Mouse (Mus musculus) hindbrain, embryonic 12.5 days (tissue): ENCODE results near the gene Mcemp1. TPM values are rescaled to one million over a fixed set of nuclear protein-coding genes. Genes with fewer than 3 reads are reported as not detected.
A peak's percentile ranks its signal among the peaks of the same experiment; 100 is the strongest.

Experiments
- ATAC-seq: fragments of 200-750 bp; cut with Nextera tagmentation; 2 replicates; pipeline ENCODE4 v1.8.0; 2017; ENCODE audit warnings: moderate TSS enrichment; ENCODE audit not compliant: low FRiP score
- H3K27ac ChIP-seq: fragments of 300-500 bp; sonication (generic); 2 replicates; pipeline ENCODE4 v1.5.1; 2016; ENCODE audit warnings: mild to moderate bottlenecking
- H3K27me3 ChIP-seq: fragments of 300-500 bp; sonication (generic); 2 replicates; pipeline ENCODE4 v1.6.1; 2016; ENCODE audit warnings: mild to moderate bottlenecking
- H3K36me3 ChIP-seq: fragments of 300-500 bp; sonication (generic); 2 replicates; pipeline ENCODE4 v1.6.1; 2016; ENCODE audit warnings: mild to moderate bottlenecking
- H3K4me1 ChIP-seq: fragments of 300-500 bp; sonication (generic); 2 replicates; pipeline ENCODE4 v1.6.1; 2016
- H3K4me2 ChIP-seq: fragments of 300-500 bp; sonication (generic); replicated peaks from 2 replicates; pipeline ENCODE4 v1.6.1; 2016; ENCODE audit warnings: mild to moderate bottlenecking
- H3K4me3 ChIP-seq: fragments of 300-500 bp; sonication (generic); 2 replicates; pipeline ENCODE4 v1.5.1; 2016; ENCODE audit warnings: mild to moderate bottlenecking
- H3K9ac ChIP-seq: fragments of 300-500 bp; sonication (generic); 2 replicates; pipeline ENCODE4 v1.6.1; 2016; ENCODE audit warnings: mild to moderate bottlenecking, moderate library complexity
- H3K9me3 ChIP-seq: fragments of 300-500 bp; sonication (generic); replicated peaks from 2 replicates; pipeline ENCODE4 v1.6.1; 2016; ENCODE audit warnings: mild to moderate bottlenecking
- WGBS: fragments of 180-500 bp; shearing (Covaris S2); methylation state at CpG from one replicate; pipeline ENCODE4 v1.1.7; 2016; 5-methylcytosine and 5-hydroxymethylcytosine counted together
- polyA plus RNA-seq: library from polyadenylated mRNA; unstranded; fragments of >200 nt; fragmentation: Nextera tagmentation; extraction: Ambion mirVana; gene quantifications from 2 replicates; pipeline ENCODE4 v1.2.1, GENCODE M21; 2016

Gene Mcemp1
- polyA plus RNA-seq, 1 experiment from 2014 or later = 0.18 TPM

- H3K27ac ChIP-seq = peak within 1 kb of the TSS; percentile 85
- peaks cover 28% of the 10 kb centered on the region for H3K36me3 ChIP-seq
- WGBS = 1% methylated on average over 61 of the region's 61 CpGs
- H3K4me2 ChIP-seq = peak within 1 kb of the TSS; percentile 85
- no peaks in the 10 kb centered on the region for H3K9me3 ChIP-seq
- H3K4me3 ChIP-seq = peak within 1 kb of the TSS; percentile 89
- peak within 1 kb of the TSS; percentile 96 for H3K9ac ChIP-seq
- H3K27me3 ChIP-seq = no peaks in the 10 kb centered on the region
- H3K4me1 ChIP-seq = peaks cover 13% of the 10 kb centered on the region
- peak; percentile 87 for ATAC-seq
Observed at GRCm38 (mm10) chr8:3676131-3676992, 10.8 kb downstream of the Mcemp1 start, which contains the start of gene Trappc5. Gene Trappc5, plus strand, starts transcription at chr8:3676299.

GRCm38 (mm10) chr8:3676993-3677579, 11.5 kb downstream of the Mcemp1 start:
- 6% methylated on average over 15 of the region's 15 CpGs for WGBS

GRCm38 (mm10) chr8:3678831-3679230, 13.3 kb downstream of the Mcemp1 start:
- Histone ChIP-seq H3K4me1 (peaks cover 13% of the 10 kb centered on the region), H3K4me2 (no peak overlapping the region), H3K27ac (no peak overlapping the region), H3K27me3 (no peaks in the 10 kb centered on the region), H3K9me3 (no peaks in the 10 kb centered on the region), H3K36me3 (peaks cover 43% of the 10 kb centered on the region), H3K9ac (no peak overlapping the region), H3K4me3 (no peak overlapping the region)
- ATAC-seq = no peak
- 97% methylated on average over 23 of the region's 23 CpGs for WGBS

More at GRCm38 (mm10) chr8:3676993-3677579, 11.5 kb downstream of the Mcemp1 start:
- peak overlapping the region; percentile 85 for H3K4me2 ChIP-seq
- no peaks in the 10 kb centered on the region for H3K9me3 ChIP-seq
- H3K9ac ChIP-seq = peak overlapping the region; percentile 96
- peaks cover 13% of the 10 kb centered on the region for H3K4me1 ChIP-seq
- peak; percentile 14; the same call in 1 of the 2 replicates for ATAC-seq
- H3K4me3 ChIP-seq = peak overlapping the region; percentile 89
- peaks cover 34% of the 10 kb centered on the region for H3K36me3 ChIP-seq
- 0 out of 2 replicates have a peak overlapping the region, but pooled peaks have one; percentile 85 for H3K27ac ChIP-seq
- H3K27me3 ChIP-seq = no peaks in the 10 kb centered on the region

GRCm38 (mm10) chr8:3679236-3679635, 13.7 kb downstream of the Mcemp1 start:
- ATAC-seq = no peak

GRCm38 (mm10) chr8:3679656-3680055, 14.1 kb downstream of the Mcemp1 start:
- no peak overlapping the region for H3K4me3 ChIP-seq
- H3K36me3 ChIP-seq = peaks cover 43% of the 10 kb centered on the region
- WGBS = 95% methylated on average over 5 of the region's 5 CpGs
- no peak overlapping the region for H3K4me2 ChIP-seq
- no peak overlapping the region for H3K27ac ChIP-seq
- peaks cover 13% of the 10 kb centered on the region for H3K4me1 ChIP-seq
- no peaks in the 10 kb centered on the region for H3K27me3 ChIP-seq
- ATAC-seq = no peak
- no peaks in the 10 kb centered on the region for H3K9me3 ChIP-seq
- H3K9ac ChIP-seq = no peak overlapping the region

More at GRCm38 (mm10) chr8:3679236-3679635, 13.7 kb downstream of the Mcemp1 start:
- Histone ChIP-seq H3K9ac (no peak overlapping the region), H3K36me3 (peaks cover 43% of the 10 kb centered on the region), H3K4me3 (no peak overlapping the region), H3K27me3 (no peaks in the 10 kb centered on the region), H3K4me2 (no peak overlapping the region), H3K27ac (no peak overlapping the region), H3K4me1 (peaks cover 13% of the 10 kb centered on the region), H3K9me3 (no peaks in the 10 kb centered on the region)
- WGBS = 98% methylated on average over 23 of the region's 23 CpGs

- no peak for ATAC-seq
- 90% methylated on average over 5 of the region's 5 CpGs for whole genome bisulfite sequencing
- no peaks in the 10 kb centered on the region for H3K9me3 ChIP-seq
- H3K27me3 ChIP-seq = no peaks in the 10 kb centered on the region
- H3K4me1 ChIP-seq = peaks cover 6% of the 10 kb centered on the region
- H3K4me3 ChIP-seq = no peak overlapping the region
- H3K36me3 ChIP-seq = peaks cover 43% of the 10 kb centered on the region
- no peak overlapping the region for H3K9ac ChIP-seq
- no peak overlapping the region for H3K27ac ChIP-seq
- no peak overlapping the region for H3K4me2 ChIP-seq
Observed at GRCm38 (mm10) chr8:3682435-3682834, 16.9 kb downstream of the Mcemp1 start.

- H3K27ac ChIP-seq = no peak overlapping the region
- H3K27me3 ChIP-seq = no peaks in the 10 kb centered on the region
- no peaks in the 10 kb centered on the region for H3K4me1 ChIP-seq
- H3K36me3 ChIP-seq = peaks cover 42% of the 10 kb centered on the region
- WGBS = 79% methylated on average over 6 of the region's 6 CpGs
- ATAC-seq = no peak
- H3K9me3 ChIP-seq = no peaks in the 10 kb centered on the region
- H3K4me2 ChIP-seq = no peak overlapping the region
- no peak overlapping the region for H3K9ac ChIP-seq
- no peak overlapping the region for H3K4me3 ChIP-seq
Observed at GRCm38 (mm10) chr8:3683408-3684176, 18.0 kb downstream of the Mcemp1 start.

- H3K27me3 ChIP-seq = no peaks in the 10 kb centered on the region
- no peaks in the 10 kb centered on the region for H3K4me1 ChIP-seq
- ATAC-seq = no peak
- no peak overlapping the region for H3K4me2 ChIP-seq
- H3K4me3 ChIP-seq = no peak overlapping the region
- no peaks in the 10 kb centered on the region for H3K9me3 ChIP-seq
- peaks cover 33% of the 10 kb centered on the region for H3K36me3 ChIP-seq
- no peak overlapping the region for H3K27ac ChIP-seq
- no peak overlapping the region for H3K9ac ChIP-seq
Observed at GRCm38 (mm10) chr8:3684530-3684929, 19.0 kb downstream of the Mcemp1 start.

- no peaks in the 10 kb centered on the region for H3K4me1 ChIP-seq
- no peak overlapping the region for H3K4me3 ChIP-seq
- 73% methylated on average over 5 of the region's 5 CpGs for WGBS
- no peaks in the 10 kb centered on the region for H3K27me3 ChIP-seq
- H3K27ac ChIP-seq = no peak overlapping the region
- H3K9ac ChIP-seq = no peak overlapping the region
- H3K36me3 ChIP-seq = peaks cover 24% of the 10 kb centered on the region
- no peaks in the 10 kb centered on the region for H3K9me3 ChIP-seq
- no peak for ATAC-seq
- H3K4me2 ChIP-seq = no peak overlapping the region
Observed at GRCm38 (mm10) chr8:3685422-3685821, 19.9 kb downstream of the Mcemp1 start.

GRCm38 (mm10) chr8:3687537-3687936, 22.0 kb downstream of the Mcemp1 start:
- 73% methylated on average over 6 of the region's 6 CpGs for WGBS
- Histone ChIP-seq H3K4me2 (no peak overlapping the region), H3K36me3 (peaks cover 4% of the 10 kb centered on the region), H3K9me3 (no peaks in the 10 kb centered on the region), H3K9ac (no peak overlapping the region), H3K27ac (no peak overlapping the region), H3K4me3 (no peak overlapping the region), H3K4me1 (no peaks in the 10 kb centered on the region), H3K27me3 (no peaks in the 10 kb centered on the region)
- no peak for ATAC-seq

- Histone ChIP-seq H3K9me3 (no peaks in the 10 kb centered on the region), H3K4me2 (no peak overlapping the region), H3K27me3 (no peaks in the 10 kb centered on the region), H3K4me1 (no peaks in the 10 kb centered on the region), H3K27ac (no peak overlapping the region), H3K36me3 (no peaks in the 10 kb centered on the region), H3K9ac (no peak overlapping the region), H3K4me3 (no peak overlapping the region)
- 76% methylated on average over 3 of the region's 3 CpGs for WGBS
- no peak for ATAC-seq
Observed at GRCm38 (mm10) chr8:3690774-3691173, 25.2 kb downstream of the Mcemp1 start.

GRCm38 (mm10) chr8:3694121-3694520, 28.6 kb downstream of the Mcemp1 start, which contains the start of gene Fcer2a:
Gene Fcer2a, minus strand, starts transcription at chr8:3694175.
- ATAC-seq = no peak
- no peak within 1 kb of the TSS for H3K4me2 ChIP-seq
- no peak within 1 kb of the TSS for H3K27ac ChIP-seq
- no peak within 1 kb of the TSS for H3K9ac ChIP-seq
- no peaks in the 10 kb centered on the region for H3K27me3 ChIP-seq
- no peaks in the 10 kb centered on the region for H3K4me1 ChIP-seq
- no peak within 1 kb of the TSS for H3K4me3 ChIP-seq
- H3K9me3 ChIP-seq = no peaks in the 10 kb centered on the region
- no peaks in the 10 kb centered on the region for H3K36me3 ChIP-seq
- WGBS = 89% methylated on average over 3 of the region's 3 CpGs
